Comparison of ENCODE assay signal across 28 mouse cellular contexts in genomic region chr4:120231982-120232381, GRCm38 (mm10). TPM values are rescaled to one million over a fixed set of nuclear protein-coding genes. Genes with fewer than 3 reads are reported as not detected.
DNase-seq lines count a peak whose midpoint lies in the region; ATAC-seq lines count a peak whose summit lies in the region.
"Had no signal": no experiment of that assay in that cellular context is flagged by ENCODE, and none has a peak within 500 bp of the region (broad histone marks: within the 10 kb centered on the region; RNA-seq: fewer than 3 reads in every experiment).

No protein-coding gene starts in this region.

- peaks cover 18% of the 10 kb centered on the region for H3K4me1 ChIP-seq in kidney, embryonic 16.5 days (ENCODE audit: insufficient read depth, low read length)
- H3K4me1 ChIP-seq in limb, embryonic 11.5 days (ENCODE audit: control insufficient read depth, insufficient read depth, low read length) = peaks cover 7% of the 10 kb centered on the region
- H3K4me1 ChIP-seq in midbrain, embryonic 11.5 days (ENCODE audit: control insufficient read depth, insufficient read depth, low read length) = no peaks in the 10 kb centered on the region
- H3K4me1 ChIP-seq: forebrain, embryonic 12.5 days; limb, embryonic 13.5 days; liver, embryonic 13.5 days had no signal

- 0 out of 2 replicates have a peak overlapping the region, but pooled peaks have one; percentile 12 for H3K9ac ChIP-seq in kidney, embryonic 16.5 days (replicated peaks; ENCODE audit: low read length)
- no peak overlapping the region for H3K9ac ChIP-seq in limb, embryonic 11.5 days (ENCODE audit: low read length)
- no peak overlapping the region for H3K9ac ChIP-seq in midbrain, embryonic 11.5 days (ENCODE audit: low read length)
- H3K9ac ChIP-seq: embryonic facial prominence, embryonic 13.5 days; forebrain, embryonic 12.5 days; hindbrain, embryonic 13.5 days; limb, embryonic 13.5 days; liver, embryonic 13.5 days; midbrain, embryonic 13.5 days; neural tube, embryonic 12.5 days had no signal

- H3K9me3 ChIP-seq in kidney, embryonic 16.5 days (ENCODE audit: low read length) = no peaks in the 10 kb centered on the region
- peaks cover 2% of the 10 kb centered on the region; the same call in 1 of the 2 replicates for H3K9me3 ChIP-seq in limb, embryonic 11.5 days (ENCODE audit: control insufficient read depth, low read length)
- H3K9me3 ChIP-seq in midbrain, embryonic 11.5 days (ENCODE audit: control insufficient read depth, low read length) = no peaks in the 10 kb centered on the region
- H3K9me3 ChIP-seq: embryonic facial prominence, embryonic 13.5 days; forebrain, embryonic 12.5 days; hindbrain, embryonic 13.5 days; limb, embryonic 13.5 days; liver, embryonic 13.5 days; midbrain, embryonic 13.5 days; neural tube, embryonic 12.5 days had no signal

- no peaks in the 10 kb centered on the region for H3K36me3 ChIP-seq in kidney, embryonic 16.5 days (ENCODE audit: insufficient read depth, low read length)
- H3K36me3 ChIP-seq in limb, embryonic 11.5 days (ENCODE audit: control insufficient read depth, insufficient read depth, low read length) = no peaks in the 10 kb centered on the region
- no peaks in the 10 kb centered on the region for H3K36me3 ChIP-seq in midbrain, embryonic 11.5 days (ENCODE audit: control insufficient read depth, insufficient read depth, low read length)
- H3K36me3 ChIP-seq: embryonic facial prominence, embryonic 13.5 days; forebrain, embryonic 12.5 days; hindbrain, embryonic 13.5 days; limb, embryonic 13.5 days; liver, embryonic 13.5 days; midbrain, embryonic 13.5 days; neural tube, embryonic 12.5 days had no signal

- no peak overlapping the region for H3K4me3 ChIP-seq in kidney, embryonic 16.5 days (ENCODE audit: low read length)
- H3K4me3 ChIP-seq in limb, embryonic 11.5 days (ENCODE audit: low read depth, low read length) = no peak overlapping the region
- H3K4me3 ChIP-seq in midbrain, embryonic 11.5 days (ENCODE audit: low read depth, low read length) = no peak overlapping the region
- H3K4me3 ChIP-seq: embryonic facial prominence, embryonic 13.5 days; erythroblast, embryonic 14.5 days; forebrain, embryonic 12.5 days; hindbrain, embryonic 13.5 days; layer of hippocampus, adult 2 months; limb, embryonic 13.5 days; liver, embryonic 13.5 days; midbrain, embryonic 13.5 days; neural tube, embryonic 12.5 days had no signal

- ATAC-seq in kidney, embryonic 16.5 days (ENCODE audit: low FRiP score, low TSS enrichment) = peak; percentile 76
- ATAC-seq in limb, embryonic 11.5 days (ENCODE audit: insufficient number of reproducible peaks, low FRiP score, low TSS enrichment, low read depth) = no peak
- ATAC-seq in midbrain, embryonic 11.5 days (ENCODE audit: low FRiP score) = no peak
- ATAC-seq: activated CD4-positive, CD25-positive, alpha-beta regulatory T cell, adult 4 months; inflammation-experienced regulatory T-cells, adult 6 months; midbrain, embryonic 13.5 days had no signal

- H3K27me3 ChIP-seq in kidney, embryonic 16.5 days (ENCODE audit: insufficient read depth, low read length) = no peaks in the 10 kb centered on the region
- no peaks in the 10 kb centered on the region for H3K27me3 ChIP-seq in limb, embryonic 11.5 days (ENCODE audit: control insufficient read depth, insufficient read depth, low read length)
- H3K27me3 ChIP-seq in midbrain, embryonic 11.5 days (ENCODE audit: control insufficient read depth, insufficient read depth, low read length) = no peaks in the 10 kb centered on the region

- H3K4me2 ChIP-seq in kidney, embryonic 16.5 days (replicated peaks; ENCODE audit: low read depth, low read length) = no peak overlapping the region
- no peak overlapping the region for H3K4me2 ChIP-seq in limb, embryonic 11.5 days (ENCODE audit: low read depth, severe bottlenecking)
- H3K4me2 ChIP-seq in midbrain, embryonic 11.5 days = no peak overlapping the region
- H3K4me2 ChIP-seq: embryonic facial prominence, embryonic 13.5 days; forebrain, embryonic 12.5 days; hindbrain, embryonic 13.5 days; limb, embryonic 13.5 days; liver, embryonic 13.5 days; midbrain, embryonic 13.5 days; neural tube, embryonic 12.5 days had no signal

- WGBS in kidney, embryonic 16.5 days = 24% methylated on average over 4 of the region's 4 CpGs
- WGBS in limb, embryonic 11.5 days = 19% methylated on average over 4 of the region's 4 CpGs
- 84% methylated on average over 4 of the region's 4 CpGs for WGBS in midbrain, embryonic 11.5 days

- H3K27ac ChIP-seq in kidney, embryonic 16.5 days (ENCODE audit: low read length) = no peak overlapping the region
- H3K27ac ChIP-seq in limb, embryonic 11.5 days (replicated peaks; ENCODE audit: low read depth, low read length) = no peak overlapping the region
- H3K27ac ChIP-seq in midbrain, embryonic 11.5 days (ENCODE audit: low read depth, low read length) = no peak overlapping the region
- H3K27ac ChIP-seq: embryonic facial prominence, embryonic 13.5 days; forebrain, embryonic 12.5 days; hindbrain, embryonic 13.5 days; layer of hippocampus, adult 2 months; limb, embryonic 13.5 days; liver, embryonic 13.5 days; midbrain, embryonic 13.5 days; neural tube, embryonic 12.5 days had no signal

- no peak for DNase-seq in kidney, postnatal 14 days
- peak; percentile 82 for DNase-seq in adrenal gland, adult 2 months
- DNase-seq in adrenal gland, postnatal 25 days = peak; percentile 48
- peak; percentile 42 for DNase-seq in limb, embryonic 11.5 days (ENCODE audit: low spot score)
- no peak for DNase-seq in midbrain, embryonic 11.5 days (ENCODE audit: low spot score, missing footprints)
- DNase-seq in gastrocnemius, postnatal 4 days (ENCODE audit: low spot score in 2 of 2) = no peak
- DNase-seq: cerebellum, adult 9-11 months; gastrocnemius, postnatal 36 days; kidney, adult 2 months; layer of hippocampus, postnatal 36 days; liver, embryonic 13.5 days; lung, adult 2 months; lung, postnatal 14 days; thymus, adult 18-20 months; thymus, postnatal 36 days had no signal

RNA-seq across cellular contexts. Expression of gene Foxo6, which starts 55.2 kb away (rescaled TPM):
- polyA plus RNA-seq in kidney, embryonic 16.5 days (2015; fragmentation: Nextera tagmentation; extraction: Ambion mirVana) = 0.10 and 0.15 TPM in 2 replicates
- total RNA-seq in adrenal gland, adult 2 months (2021) = 1 to 10 TPM in 1 of 2 experiments, under 1 TPM in 1; 0.58 to 2.8 TPM
- 2.2 and 3.6 TPM in 2 replicates for polyA plus RNA-seq in adrenal gland, adult 2 months (2012; rRNA removed)
- total RNA-seq in adrenal gland, postnatal 25 days (2021) = 0.71 and 1.9 TPM in 2 replicates
- polyA plus RNA-seq in limb, embryonic 11.5 days (2014; fragmentation: Nextera tagmentation; extraction: Ambion mirVana) = 0.07 and 0.11 TPM in 2 replicates
- 0.11 and 0.25 TPM in 2 replicates for polyA plus RNA-seq in midbrain, embryonic 11.5 days (2014; fragmentation: Nextera tagmentation; extraction: Ambion mirVana)
- total RNA-seq in gastrocnemius, postnatal 4 days (2021) = 10 to 100 TPM in 1 of 2 experiments, 1 to 10 TPM in 1; 8.8 to 10.2 TPM
- total RNA-seq: common myeloid progenitor, adult 5-6 weeks; megakaryocyte progenitor cell, adult 5-6 weeks had no signal
- polyA plus RNA-seq: activated CD4-positive, CD25-positive, alpha-beta regulatory T cell, adult 4 months; erythroblast, embryonic 14.5 days; inflammation-experienced regulatory T-cells, adult 6 months; liver, embryonic 13.5 days had no signal

Comparison
In these comparisons a context has a peak if more than half of its experiments do, and no peak if none do; other contexts are left out.
1. DNase-seq: peak in adrenal gland, adult 2 months (single experiment), adrenal gland, postnatal 25 days (single experiment) and limb, embryonic 11.5 days (single experiment); none in kidney, postnatal 14 days (single experiment), midbrain, embryonic 11.5 days (single experiment) and gastrocnemius, postnatal 4 days (0 of 2).